Mouse (Mus musculus): ENCODE data around the gene Fbxo33. TPM values are rescaled to one million over a fixed set of nuclear protein-coding genes. Genes with fewer than 3 reads are reported as not detected.

The Fbxo33 gene
- polyA plus RNA-seq, 1 experiment from 2014 or later: 8.1 TPM

DNA sequence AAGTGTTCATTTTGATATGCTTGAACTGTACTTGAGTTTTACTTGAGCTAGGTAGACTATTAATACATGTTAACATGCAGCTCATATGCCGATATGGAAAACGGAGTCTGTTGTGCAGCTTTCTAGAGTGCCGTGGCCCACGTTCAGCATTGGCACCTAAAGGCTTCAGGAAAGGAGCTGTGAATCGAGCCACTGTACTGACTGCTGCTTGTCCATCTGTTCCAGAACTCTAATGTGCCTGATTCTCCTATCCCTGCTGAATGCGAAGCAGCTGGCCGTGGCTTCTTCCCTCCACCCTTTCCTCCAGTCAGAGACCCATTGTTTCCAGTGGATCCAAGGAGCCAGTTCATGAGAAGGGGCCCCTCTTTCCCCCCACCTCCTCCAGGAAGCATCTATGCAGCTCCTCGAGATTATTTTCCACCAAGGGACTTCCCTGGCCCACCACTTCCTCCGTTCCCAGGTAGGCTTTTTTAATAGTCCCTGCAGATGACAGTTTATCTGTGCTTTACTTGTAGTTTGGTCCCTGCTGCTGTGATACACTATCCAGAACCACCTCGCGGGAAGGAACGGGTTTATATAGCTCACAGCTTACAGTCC, 31.3 kb downstream of the Fbxo33 start:
- Histone ChIP-seq H3K4me3 (ENCODE audit: low read depth, low read length) (no peak overlapping the region), H3K27ac (ENCODE audit: low read depth, low read length) (no peak overlapping the region), H3K27me3 (ENCODE audit: control insufficient read depth, insufficient read depth, low read length) (no peaks in the 10 kb centered on the region), H3K36me3 (ENCODE audit: control insufficient read depth, insufficient read depth, low read length) (no peaks in the 10 kb centered on the region), H3K9me3 (ENCODE audit: control insufficient read depth, low read length) (no peaks in the 10 kb centered on the region), H3K9ac (ENCODE audit: low read depth, low read length) (no peak overlapping the region), H3K4me2 (replicated peaks; ENCODE audit: low read depth, low read length) (no peak overlapping the region), H3K4me1 (replicated peaks; ENCODE audit: control insufficient read depth, insufficient read depth, low read length) (no peaks in the 10 kb centered on the region)
- DNase-seq (ENCODE audit: low spot score) (no peak), ATAC-seq (ENCODE audit: low FRiP score) (no peak)
- 92% methylated on average over 12 of the region's 12 CpGs for WGBS

DNA sequence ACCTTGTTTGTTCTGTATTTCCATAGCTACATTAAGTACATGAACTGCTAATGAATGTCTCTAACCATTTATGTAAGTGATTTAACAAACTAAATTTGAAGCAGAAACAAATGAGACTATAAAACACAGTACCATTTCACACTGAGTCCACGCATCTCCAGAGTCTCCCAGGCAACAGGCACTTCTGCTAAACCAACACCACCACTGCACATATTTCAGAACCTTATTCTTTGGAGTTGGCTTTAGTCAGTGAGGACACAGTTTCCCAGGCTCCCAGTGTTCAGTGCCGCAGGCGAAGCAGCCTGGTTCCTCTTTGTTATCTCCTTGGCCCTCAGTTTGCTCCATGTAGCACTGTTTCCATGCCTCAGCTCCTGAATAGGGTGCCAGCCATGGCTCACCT, 41.7 kb downstream of the Fbxo33 start:
- H3K27ac ChIP-seq (ENCODE audit: low read depth, low read length): no peak overlapping the region
- no peak overlapping the region for H3K4me2 ChIP-seq (replicated peaks; ENCODE audit: low read depth, low read length)
- no peaks in the 10 kb centered on the region for H3K9me3 ChIP-seq (ENCODE audit: control insufficient read depth, low read length)
- no peaks in the 10 kb centered on the region for H3K27me3 ChIP-seq (ENCODE audit: control insufficient read depth, insufficient read depth, low read length)
- DNase-seq (ENCODE audit: low spot score) (no peak), ATAC-seq (ENCODE audit: low FRiP score) (no peak)
- H3K36me3 ChIP-seq (ENCODE audit: control insufficient read depth, insufficient read depth, low read length): 0 out of 2 replicates have a peak, but pooled peaks cover 6% of the 10 kb centered on the region
- no peak overlapping the region for H3K4me3 ChIP-seq (ENCODE audit: low read depth, low read length)
- 92% methylated on average over 3 of the region's 3 CpGs for WGBS
- H3K4me1 ChIP-seq (replicated peaks; ENCODE audit: control insufficient read depth, insufficient read depth, low read length): no peaks in the 10 kb centered on the region
- no peak overlapping the region for H3K9ac ChIP-seq (ENCODE audit: low read depth, low read length)

DNA sequence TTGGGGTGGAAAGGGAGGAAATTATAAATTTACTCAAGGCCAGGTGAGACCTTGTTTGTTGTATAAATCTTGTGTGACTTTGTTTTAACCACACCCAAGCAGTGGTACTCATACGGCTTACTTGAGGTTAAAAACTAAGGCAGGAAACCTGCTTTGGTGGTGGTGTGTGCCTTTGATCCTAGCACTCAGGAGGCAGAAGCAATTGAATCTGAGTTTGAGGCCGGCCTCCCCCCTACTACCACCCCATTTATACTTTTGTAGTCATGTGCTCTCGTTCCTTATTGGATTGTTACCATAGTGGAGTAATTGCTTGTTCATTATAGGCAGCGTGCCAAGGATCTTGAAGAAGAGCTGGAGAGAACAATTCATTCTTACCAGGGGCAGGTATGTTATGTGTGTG, 49.6 kb downstream of the Fbxo33 start:
- peaks cover 4% of the 10 kb centered on the region; the same call in 1 of the 2 replicates for H3K36me3 ChIP-seq (ENCODE audit: control insufficient read depth, insufficient read depth, low read length)
- no peak for DNase-seq (ENCODE audit: low spot score)

DNA sequence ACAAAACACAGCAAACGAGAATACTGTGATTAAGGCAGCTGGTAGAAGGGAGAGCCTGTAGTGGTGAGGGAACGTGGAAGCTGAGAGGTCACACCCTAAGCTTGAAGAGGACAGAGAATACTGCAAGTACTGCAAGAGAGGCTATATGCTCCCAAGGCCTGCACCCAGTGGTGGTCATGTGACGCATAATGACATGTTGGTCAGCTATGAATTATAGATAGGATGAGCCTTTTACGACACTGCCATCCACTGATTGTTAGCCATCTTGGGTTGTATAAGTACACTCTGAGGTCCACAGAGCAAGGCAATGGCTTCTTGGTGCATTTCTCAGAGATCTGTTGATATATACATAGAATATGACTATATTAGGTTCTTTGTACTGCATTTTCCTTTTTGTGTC, 53.0 kb downstream of the Fbxo33 start:
- ATAC-seq (ENCODE audit: low FRiP score) (no peak), DNase-seq (ENCODE audit: low spot score) (no peak)
- Histone ChIP-seq H3K9me3 (ENCODE audit: control insufficient read depth, low read length) (no peaks in the 10 kb centered on the region), H3K9ac (ENCODE audit: low read depth, low read length) (no peak overlapping the region), H3K27me3 (ENCODE audit: control insufficient read depth, insufficient read depth, low read length) (no peaks in the 10 kb centered on the region), H3K4me1 (replicated peaks; ENCODE audit: control insufficient read depth, insufficient read depth, low read length) (no peaks in the 10 kb centered on the region), H3K27ac (ENCODE audit: low read depth, low read length) (no peak overlapping the region), H3K4me3 (ENCODE audit: low read depth, low read length) (no peak overlapping the region), H3K4me2 (replicated peaks; ENCODE audit: low read depth, low read length) (no peak overlapping the region), H3K36me3 (ENCODE audit: control insufficient read depth, insufficient read depth, low read length) (peaks cover 6% of the 10 kb centered on the region; the same call in 1 of the 2 replicates)
- WGBS: 95% methylated on average over 4 of the region's 4 CpGs

More for the DNA sequence above, 49.6 kb downstream of the Fbxo33 start:
- Histone ChIP-seq H3K9ac (ENCODE audit: low read depth, low read length) (no peak overlapping the region), H3K27me3 (ENCODE audit: control insufficient read depth, insufficient read depth, low read length) (no peaks in the 10 kb centered on the region), H3K9me3 (ENCODE audit: control insufficient read depth, low read length) (no peaks in the 10 kb centered on the region), H3K4me3 (ENCODE audit: low read depth, low read length) (no peak overlapping the region), H3K4me2 (replicated peaks; ENCODE audit: low read depth, low read length) (no peak overlapping the region), H3K27ac (ENCODE audit: low read depth, low read length) (no peak overlapping the region), H3K4me1 (replicated peaks; ENCODE audit: control insufficient read depth, insufficient read depth, low read length) (no peaks in the 10 kb centered on the region)
- ATAC-seq (ENCODE audit: low FRiP score): no peak
- WGBS: 94% methylated on average over 4 of the region's 4 CpGs

- ATAC-seq (ENCODE audit: low FRiP score) (no peak), DNase-seq (ENCODE audit: low spot score) (no peak)
- Histone ChIP-seq H3K4me3 (ENCODE audit: low read depth, low read length) (no peak overlapping the region), H3K27me3 (ENCODE audit: control insufficient read depth, insufficient read depth, low read length) (no peaks in the 10 kb centered on the region), H3K36me3 (ENCODE audit: control insufficient read depth, insufficient read depth, low read length) (peaks cover 2% of the 10 kb centered on the region; the same call in 1 of the 2 replicates), H3K9ac (ENCODE audit: low read depth, low read length) (no peak overlapping the region), H3K27ac (ENCODE audit: low read depth, low read length) (no peak overlapping the region), H3K9me3 (ENCODE audit: control insufficient read depth, low read length) (no peaks in the 10 kb centered on the region), H3K4me1 (replicated peaks; ENCODE audit: control insufficient read depth, insufficient read depth, low read length) (no peaks in the 10 kb centered on the region), H3K4me2 (replicated peaks; ENCODE audit: low read depth, low read length) (no peak overlapping the region)
- 96% methylated on average over 6 of the region's 6 CpGs for WGBS
Observed at GRCm38 (mm10) chr12:59164522-59164921, 55.0 kb downstream of the Fbxo33 start.

DNA sequence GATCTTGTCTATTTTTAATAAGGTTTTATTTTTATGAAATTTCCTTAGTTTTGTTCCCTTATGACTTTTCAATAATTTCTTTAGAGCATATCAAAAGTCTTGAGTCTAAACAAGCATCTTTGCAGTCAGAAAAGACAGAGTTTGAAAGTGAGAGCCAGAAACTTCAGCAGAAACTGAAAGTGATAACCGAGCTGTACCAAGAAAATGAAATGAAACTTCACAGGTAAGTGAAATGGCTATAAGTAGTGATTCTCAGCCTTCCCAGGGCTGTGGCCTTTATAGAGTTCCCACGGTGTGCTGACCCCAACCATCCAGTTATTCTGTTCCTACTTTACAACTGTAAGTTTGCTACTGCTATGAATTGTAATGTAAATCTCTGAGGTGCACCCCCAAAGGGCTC, 56.7 kb downstream of the Fbxo33 start:
- Histone ChIP-seq H3K4me2 (replicated peaks; ENCODE audit: low read depth, low read length) (no peak overlapping the region), H3K9me3 (ENCODE audit: control insufficient read depth, low read length) (no peaks in the 10 kb centered on the region), H3K27me3 (ENCODE audit: control insufficient read depth, insufficient read depth, low read length) (no peaks in the 10 kb centered on the region), H3K9ac (ENCODE audit: low read depth, low read length) (no peak overlapping the region), H3K27ac (ENCODE audit: low read depth, low read length) (no peak overlapping the region), H3K4me3 (ENCODE audit: low read depth, low read length) (no peak overlapping the region), H3K36me3 (ENCODE audit: control insufficient read depth, insufficient read depth, low read length) (peaks cover 6% of the 10 kb centered on the region; the same call in 1 of the 2 replicates), H3K4me1 (replicated peaks; ENCODE audit: control insufficient read depth, insufficient read depth, low read length) (no peaks in the 10 kb centered on the region)
- 93% methylated on average over 2 of the region's 2 CpGs for WGBS
- ATAC-seq (ENCODE audit: low FRiP score) (no peak), DNase-seq (ENCODE audit: low spot score) (no peak)

- no peak overlapping the region for H3K27ac ChIP-seq (ENCODE audit: low read depth, low read length)
- no peak for ATAC-seq (ENCODE audit: low FRiP score)
- H3K9ac ChIP-seq (ENCODE audit: low read depth, low read length): no peak overlapping the region
- H3K4me3 ChIP-seq (ENCODE audit: low read depth, low read length): no peak overlapping the region
- peaks cover 6% of the 10 kb centered on the region; the same call in 1 of the 2 replicates for H3K36me3 ChIP-seq (ENCODE audit: control insufficient read depth, insufficient read depth, low read length)
- H3K4me2 ChIP-seq (replicated peaks; ENCODE audit: low read depth, low read length): no peak overlapping the region
- no peak for DNase-seq (ENCODE audit: low spot score)
- WGBS: 47% methylated on average over 2 of the region's 2 CpGs
- no peaks in the 10 kb centered on the region for H3K9me3 ChIP-seq (ENCODE audit: control insufficient read depth, low read length)
- H3K4me1 ChIP-seq (replicated peaks; ENCODE audit: control insufficient read depth, insufficient read depth, low read length): no peaks in the 10 kb centered on the region
- no peaks in the 10 kb centered on the region for H3K27me3 ChIP-seq (ENCODE audit: control insufficient read depth, insufficient read depth, low read length)
Observed at GRCm38 (mm10) chr12:59161091-59161490, 58.4 kb downstream of the Fbxo33 start.

Other genes starting within 250 kb of the Fbxo33 start
- gene Sec23a, start 207.7 kb downstream of the Fbxo33 start, polyA plus RNA-seq (2014; fragmentation: Nextera tagmentation; extraction: Ambion mirVana): 91.5 and 106 TPM in 2 replicates
- 26.3 and 26.4 TPM in 2 replicates for gene Gemin2, start 206.3 kb downstream of the Fbxo33 start, polyA plus RNA-seq (2014; fragmentation: Nextera tagmentation; extraction: Ambion mirVana)
- gene Trappc6b, start 158.3 kb downstream of the Fbxo33 start, polyA plus RNA-seq (2014; fragmentation: Nextera tagmentation; extraction: Ambion mirVana): 75.3 and 83.6 TPM in 2 replicates
- gene Pnn, start 152.8 kb downstream of the Fbxo33 start, polyA plus RNA-seq (2014; fragmentation: Nextera tagmentation; extraction: Ambion mirVana): 106 and 107 TPM in 2 replicates
- gene Mia2, start 123.9 kb downstream of the Fbxo33 start, polyA plus RNA-seq (2014; fragmentation: Nextera tagmentation; extraction: Ambion mirVana): 60.0 and 60.8 TPM in 2 replicates